Mouse (Mus musculus) cerebellum, adult 18-20 months (tissue): ENCODE results near the gene Ncaph.
"Not testable (repeated sequence)": the region's sequence is repeated elsewhere in the genome, so short reads cannot be mapped to it uniquely, and the experiment has no call there.

Experiments
- DNase-seq, 2 experiments: peaks; one replicate each; pipeline ENCODE4 v3.0.0; 2021

Gene Ncaph

GRCm38 (mm10) chr2:127133621-127134461 is at the start of gene Ncaph:
Gene Ncaph, minus strand, starts transcription at chr2:127133954.
- peak; percentile 91 to 94 for DNase-seq

- DNase-seq: peak; percentile 81 to 88
Measured at GRCm38 (mm10) chr2:127182598-127183381, 49.0 kb upstream of the Ncaph start.

DNA sequence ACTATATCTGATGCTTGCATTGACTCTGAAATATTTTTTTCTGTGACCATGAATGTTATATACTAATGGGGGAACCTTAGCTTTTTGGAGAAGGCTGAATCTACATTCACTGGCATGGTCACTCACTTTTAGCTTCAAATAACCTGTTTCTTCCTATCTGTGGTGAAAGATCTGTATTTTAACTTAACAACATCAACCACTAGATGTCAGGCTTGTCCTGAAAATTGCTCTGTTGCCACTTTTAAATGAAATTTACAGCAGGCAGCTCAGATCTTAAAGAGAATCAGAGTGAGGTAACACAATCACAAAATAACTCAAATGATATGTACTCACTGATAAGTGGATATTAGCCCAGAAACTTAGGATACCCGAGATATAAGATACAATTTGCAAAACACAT is 32.5 kb upstream of the Ncaph start:
- DNase-seq: peak; percentile 22 to 40

- DNase-seq: no peak
Measured at GRCm38 (mm10) chr2:127165675-127166074, 31.9 kb upstream of the Ncaph start.

GRCm38 (mm10) chr2:127145699-127146098 is 11.9 kb upstream of the Ncaph start:
- no peak for DNase-seq

DNA sequence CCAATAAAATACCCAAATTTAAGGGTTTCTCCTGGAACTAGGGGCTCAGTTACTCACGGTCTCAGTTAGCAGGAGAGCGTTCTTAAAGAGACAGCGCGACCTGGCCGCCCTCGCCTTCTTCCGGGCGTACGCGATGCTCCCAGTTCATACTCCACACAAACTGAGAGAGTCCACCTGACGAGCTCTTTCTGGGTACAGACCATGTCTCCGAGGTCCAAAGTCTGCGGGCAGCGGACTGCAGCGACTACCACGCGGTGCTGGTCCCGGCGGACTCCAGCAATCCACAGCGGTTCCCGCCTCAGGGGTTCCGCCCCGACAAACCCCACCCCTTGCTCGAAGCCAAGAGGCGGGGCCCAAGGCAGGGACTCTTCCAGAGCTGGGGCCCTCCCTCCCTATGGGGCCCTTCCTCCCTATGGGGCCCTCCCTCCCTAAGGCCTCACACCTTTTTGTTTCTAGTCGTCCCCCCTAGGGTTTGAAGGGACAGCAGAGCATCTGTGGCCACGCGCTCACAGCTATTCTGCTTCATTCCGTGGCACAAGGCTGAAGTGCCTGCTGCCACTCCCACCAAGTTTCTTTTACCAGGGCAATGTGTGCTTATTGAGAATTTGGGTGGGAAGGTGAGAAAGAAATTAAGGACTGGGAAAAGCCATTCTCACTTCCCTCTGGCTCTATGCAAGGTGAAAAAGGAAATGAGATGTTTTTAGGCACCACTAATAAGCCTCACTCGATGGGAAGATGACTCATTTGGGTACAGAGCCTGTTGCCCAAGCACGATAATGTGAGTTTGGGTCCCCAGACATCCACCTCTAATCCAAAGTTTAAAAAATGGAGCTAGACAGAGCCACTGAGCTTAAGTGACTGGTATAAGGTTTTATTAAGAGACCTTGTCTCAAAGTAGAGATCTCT is 9.7 kb upstream of the Ncaph start, which contains the start of gene Itpripl1:
Gene Itpripl1, minus strand, starts transcription at position 285 of the 906 bp plus-strand sequence.
- DNase-seq: peak; percentile 41 to 47

GRCm38 (mm10) chr2:127142577-127143157 is 8.9 kb upstream of the Ncaph start:
- DNase-seq: no peak

- no peak for DNase-seq
Measured at GRCm38 (mm10) chr2:127142031-127142430, 8.3 kb upstream of the Ncaph start.

GRCm38 (mm10) chr2:127140011-127140410 is 6.3 kb upstream of the Ncaph start:
- DNase-seq: no peak

- no peak for DNase-seq
Measured at GRCm38 (mm10) chr2:127139605-127140004, 5.9 kb upstream of the Ncaph start.

- no peak for DNase-seq
Measured at GRCm38 (mm10) chr2:127139094-127139493, 5.3 kb upstream of the Ncaph start.

GRCm38 (mm10) chr2:127138449-127138848 is 4.7 kb upstream of the Ncaph start:
- no peak for DNase-seq

- DNase-seq: no peak
Measured at GRCm38 (mm10) chr2:127137838-127138420, 4.2 kb upstream of the Ncaph start.

DNA sequence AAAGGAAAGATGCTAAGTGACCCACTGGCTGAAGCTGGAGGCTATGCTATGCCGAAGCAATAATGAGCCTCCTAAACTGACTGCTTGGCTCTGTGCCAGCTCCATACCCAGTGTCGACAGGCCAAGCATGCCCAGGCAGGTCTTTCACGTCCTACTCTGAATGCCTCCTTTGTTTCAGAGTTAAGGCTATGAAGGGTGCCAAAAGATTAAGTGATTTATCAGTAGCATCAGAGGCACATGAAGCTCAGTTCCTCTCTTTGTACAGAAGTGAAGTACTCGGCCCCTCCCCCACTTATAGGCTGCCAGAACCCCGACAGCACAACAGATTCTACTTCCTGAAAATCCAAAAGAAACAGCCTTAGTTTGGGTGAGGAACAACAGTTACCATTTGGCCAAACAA is 3.2 kb upstream of the Ncaph start:
- DNase-seq: no peak

- DNase-seq: not testable (repeated sequence)
Measured at GRCm38 (mm10) chr2:127135255-127135654, 1.5 kb upstream of the Ncaph start.

DNA sequence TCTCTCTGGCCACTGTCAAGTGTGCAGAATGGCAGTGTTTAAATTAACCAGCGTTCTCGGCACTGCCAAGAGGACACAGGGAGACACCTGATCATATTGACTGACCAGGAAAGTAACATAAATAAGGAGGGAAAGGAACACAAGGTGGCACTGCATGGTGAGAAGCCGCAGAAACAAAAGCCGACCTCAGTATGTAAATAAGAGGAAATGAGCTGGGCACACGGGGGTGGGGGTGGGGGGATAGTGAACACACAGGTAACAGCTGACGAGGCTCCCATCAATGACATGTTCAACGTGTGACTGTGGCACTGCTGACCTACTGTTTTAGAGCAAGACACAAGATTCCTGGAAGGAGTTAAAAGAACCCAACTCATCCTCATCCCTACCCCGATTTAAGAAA is 2.4 kb downstream of the Ncaph start:
- DNase-seq: no peak

DNA sequence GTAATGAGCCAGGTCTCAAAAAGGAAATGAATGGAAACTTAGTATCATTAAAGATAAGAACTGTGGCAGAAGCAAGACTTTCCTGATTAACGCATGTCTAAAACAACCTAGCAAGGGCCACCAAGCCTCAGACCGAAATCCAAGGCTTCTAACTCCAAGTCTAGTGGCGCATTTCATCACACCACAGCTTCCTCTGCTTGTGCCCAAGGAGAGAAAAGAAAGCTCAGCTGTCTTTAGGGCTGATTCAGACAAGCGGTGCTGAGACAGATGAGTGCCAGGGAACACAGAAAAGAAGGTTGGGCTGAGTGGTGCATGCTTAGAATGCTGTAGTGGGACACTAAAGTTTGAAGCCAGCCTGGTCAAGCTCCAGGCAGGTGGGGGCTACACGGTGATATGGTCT is 4.8 kb downstream of the Ncaph start:
- DNase-seq: no peak

DNA sequence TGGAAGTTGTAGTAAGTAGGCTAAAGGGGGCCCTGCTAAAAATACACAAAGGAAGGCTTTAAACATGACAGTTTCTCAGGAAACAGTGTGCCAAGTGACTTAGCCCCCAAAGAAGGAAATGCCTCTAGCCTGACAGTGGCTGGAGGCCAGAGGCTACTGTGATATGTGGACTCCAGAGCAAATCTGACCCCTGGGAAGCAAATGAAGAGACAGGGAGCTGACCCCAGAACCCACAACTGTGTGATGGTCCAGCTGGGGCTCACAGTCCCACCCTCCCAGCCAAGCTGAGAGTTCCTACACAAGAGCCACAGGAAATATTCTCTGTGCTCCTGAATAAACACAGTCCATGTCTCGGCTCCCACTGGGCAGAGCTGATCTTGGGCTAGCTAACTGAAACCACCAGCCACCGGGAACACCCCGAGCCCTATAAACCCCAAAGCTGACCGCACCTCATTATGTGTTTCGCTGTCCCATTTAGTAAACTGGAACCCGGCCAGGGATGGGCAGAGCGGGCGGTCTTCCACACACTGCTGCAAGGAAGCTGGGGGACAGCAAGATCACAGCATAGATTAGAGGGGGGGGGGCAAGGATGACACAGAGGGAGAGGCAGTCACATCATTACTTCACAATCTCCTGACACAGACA is 12.0 kb downstream of the Ncaph start:
- DNase-seq: no peak

- DNase-seq: no peak
Measured at GRCm38 (mm10) chr2:127108986-127109385, 24.8 kb downstream of the Ncaph start.

GRCm38 (mm10) chr2:127092000-127092399 is 41.8 kb downstream of the Ncaph start:
- no peak for DNase-seq

GRCm38 (mm10) chr2:127090151-127090550 is 43.6 kb downstream of the Ncaph start:
- not testable (repeated sequence) for DNase-seq
